Mouse (Mus musculus) layer of hippocampus, postnatal 25 days (tissue): Measurements from ENCODE around the gene Foxn2. TPM values are rescaled to one million over a fixed set of nuclear protein-coding genes. Genes with fewer than 3 reads are reported as not detected.

Experiments
- DNase-seq, 2 experiments: peaks; one replicate each; pipeline ENCODE4 v3.0.0; 2022; ENCODE audit warnings: mixed read lengths in 2 of 2, low spot score in 1 of 2; ENCODE audit errors: extremely low spot score in 1 of 2
- total RNA-seq, 2 experiments: library from RNA; stranded (reverse); gene quantifications; 2 replicates each; pipeline ENCODE4 v1.2.3; 2021

Foxn2 gene
- total RNA-seq, 2 experiments from 2014 or later = 21.9 to 22.0 TPM

DNA sequence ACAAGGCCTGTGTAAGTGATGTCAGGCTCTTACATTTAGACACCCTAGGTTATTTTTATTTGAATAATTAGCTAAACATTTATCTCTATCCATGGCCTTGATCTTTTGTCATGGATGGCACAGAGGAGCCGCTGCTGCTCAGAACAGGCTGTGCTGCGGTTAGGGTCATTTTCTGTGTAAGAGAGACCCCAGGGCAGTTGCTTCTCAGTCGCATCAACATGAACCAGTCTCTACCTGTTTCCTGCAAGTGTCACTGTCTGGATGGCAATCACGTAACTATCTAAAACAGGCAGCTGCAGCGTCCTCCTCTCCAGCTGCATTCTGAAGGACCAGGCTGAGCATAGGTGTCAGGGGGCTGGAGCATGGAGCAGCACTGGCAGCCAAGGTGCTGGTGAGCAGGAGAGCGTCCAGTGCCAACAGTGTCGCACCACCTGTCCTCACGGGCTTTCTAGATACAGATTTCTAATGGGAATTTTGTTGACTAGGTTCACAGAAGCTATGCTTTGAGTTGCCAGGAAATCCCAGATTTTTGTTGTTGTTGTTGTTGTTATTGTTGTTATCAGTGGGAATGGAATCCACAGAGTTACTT is 97.4 kb downstream of the Foxn2 start:
- no peak for DNase-seq

Other genes with a start within 250 kb of the Foxn2 start
- 10 to 100 TPM; 81.8 to 84.9 TPM for gene Ppp1r21, start 89.4 kb downstream of the Foxn2 start, total RNA-seq
- 10 to 100 TPM; 13.3 to 13.8 TPM for gene Ston1, start 157.0 kb downstream of the Foxn2 start, total RNA-seq
- under 1 TPM; 0.22 to 0.49 TPM for gene Gtf2a1l, start 227.9 kb downstream of the Foxn2 start, total RNA-seq